Mouse (Mus musculus): ENCODE measurements at regions not wholly inside any gene's neighbourhood (a gene's known extent, or its start where the extent isn't known, plus 50 kb on each side); places are given as distances from the start of the nearest gene placed in this dataset.

DNA sequence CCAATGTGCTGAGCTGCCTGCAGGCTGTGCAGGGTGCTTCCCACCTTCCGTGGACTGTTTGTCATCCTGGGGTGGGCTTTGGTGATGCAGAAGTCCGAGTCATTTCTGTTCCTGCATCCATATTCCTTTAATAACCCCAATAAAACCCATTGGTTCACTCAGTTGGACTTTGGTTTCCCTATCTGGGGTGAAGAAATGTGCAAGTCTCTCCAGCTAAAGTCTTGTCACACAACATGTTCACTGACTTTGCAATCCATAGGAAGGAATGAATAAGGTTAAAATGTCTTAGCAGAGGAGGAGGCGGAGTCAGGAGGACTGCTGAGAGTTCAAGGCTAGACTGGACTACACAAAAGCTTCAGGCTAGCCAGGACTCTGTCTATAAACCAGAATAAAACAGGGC lies 300.5 kb downstream of the 4933412E24Rik start:
- H3K4me2 ChIP-seq = no peak overlapping the region
- no peak overlapping the region for H3K4me3 ChIP-seq (ENCODE audit: low read depth, low read length)
- H3K9me3 ChIP-seq (ENCODE audit: control insufficient read depth, low read length) = no peaks in the 10 kb centered on the region
- no peaks in the 10 kb centered on the region for H3K4me1 ChIP-seq (replicated peaks; ENCODE audit: control insufficient read depth, insufficient read depth, low read length)
- DNase-seq (ENCODE audit: low spot score) (no peak), ATAC-seq (replicated peaks; ENCODE audit: low FRiP score) (no peak)
- H3K27ac ChIP-seq (ENCODE audit: low read depth, low read length) = no peak overlapping the region
- H3K36me3 ChIP-seq (ENCODE audit: control insufficient read depth, insufficient read depth, low read length) = no peaks in the 10 kb centered on the region
- H3K27me3 ChIP-seq (replicated peaks; ENCODE audit: control insufficient read depth, insufficient read depth, low read length) = no peaks in the 10 kb centered on the region
- H3K9ac ChIP-seq (ENCODE audit: low read depth, low read length) = no peak overlapping the region
- WGBS = 70% methylated on average over 3 of the region's 3 CpGs

DNA sequence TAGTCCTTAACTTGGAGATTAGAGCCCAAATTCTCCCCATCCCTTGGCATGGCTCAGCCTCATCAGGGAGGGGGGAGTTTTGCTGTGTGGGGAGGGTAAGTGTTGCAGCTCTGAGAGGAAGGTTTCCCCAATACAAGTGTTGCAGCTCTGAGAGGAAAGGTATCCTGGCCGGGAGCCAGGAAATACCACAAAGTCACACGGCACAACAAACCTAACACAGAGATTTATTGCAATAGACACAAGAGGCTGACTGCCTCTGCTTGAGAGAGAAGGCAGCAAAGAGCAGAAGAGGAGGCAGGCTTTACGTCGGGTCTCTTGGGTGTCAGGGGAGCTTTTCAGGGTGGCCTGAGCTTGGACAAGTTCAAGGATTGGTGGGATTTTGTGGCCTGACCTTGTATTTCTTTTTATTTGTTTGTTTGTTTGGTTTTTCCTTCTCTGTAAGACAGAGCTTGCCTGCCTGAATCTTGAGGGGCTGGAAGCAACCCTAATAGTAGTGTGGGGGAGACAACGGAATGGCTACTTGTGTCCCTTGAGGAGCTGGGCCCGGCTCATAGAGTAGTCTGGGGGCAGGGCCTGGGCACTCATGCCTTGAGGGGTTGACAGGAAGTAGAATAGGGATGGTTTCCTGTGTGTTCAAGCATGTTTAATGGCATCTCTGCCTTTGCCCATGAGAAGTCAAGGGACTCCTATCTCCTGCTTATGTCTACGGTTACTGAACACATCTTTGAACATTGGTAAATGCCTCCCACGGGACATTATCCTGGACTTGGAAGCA lies 302.3 kb downstream of the 4933412E24Rik start:
- H3K4me1 ChIP-seq (replicated peaks; ENCODE audit: control insufficient read depth, insufficient read depth, low read length) = no peaks in the 10 kb centered on the region
- ATAC-seq (replicated peaks; ENCODE audit: low FRiP score) (no peak), DNase-seq (ENCODE audit: low spot score) (no peak)
- no peak overlapping the region for H3K27ac ChIP-seq (ENCODE audit: low read depth, low read length)
- no peaks in the 10 kb centered on the region for H3K27me3 ChIP-seq (replicated peaks; ENCODE audit: control insufficient read depth, insufficient read depth, low read length)
- no peak overlapping the region for H3K4me2 ChIP-seq
- H3K36me3 ChIP-seq (ENCODE audit: control insufficient read depth, insufficient read depth, low read length) = no peaks in the 10 kb centered on the region
- H3K9ac ChIP-seq (ENCODE audit: low read depth, low read length) = no peak overlapping the region
- no peak overlapping the region for H3K4me3 ChIP-seq (ENCODE audit: low read depth, low read length)
- 73% methylated on average over 8 of the region's 8 CpGs for WGBS
- H3K9me3 ChIP-seq (ENCODE audit: control insufficient read depth, low read length) = no peaks in the 10 kb centered on the region

DNA sequence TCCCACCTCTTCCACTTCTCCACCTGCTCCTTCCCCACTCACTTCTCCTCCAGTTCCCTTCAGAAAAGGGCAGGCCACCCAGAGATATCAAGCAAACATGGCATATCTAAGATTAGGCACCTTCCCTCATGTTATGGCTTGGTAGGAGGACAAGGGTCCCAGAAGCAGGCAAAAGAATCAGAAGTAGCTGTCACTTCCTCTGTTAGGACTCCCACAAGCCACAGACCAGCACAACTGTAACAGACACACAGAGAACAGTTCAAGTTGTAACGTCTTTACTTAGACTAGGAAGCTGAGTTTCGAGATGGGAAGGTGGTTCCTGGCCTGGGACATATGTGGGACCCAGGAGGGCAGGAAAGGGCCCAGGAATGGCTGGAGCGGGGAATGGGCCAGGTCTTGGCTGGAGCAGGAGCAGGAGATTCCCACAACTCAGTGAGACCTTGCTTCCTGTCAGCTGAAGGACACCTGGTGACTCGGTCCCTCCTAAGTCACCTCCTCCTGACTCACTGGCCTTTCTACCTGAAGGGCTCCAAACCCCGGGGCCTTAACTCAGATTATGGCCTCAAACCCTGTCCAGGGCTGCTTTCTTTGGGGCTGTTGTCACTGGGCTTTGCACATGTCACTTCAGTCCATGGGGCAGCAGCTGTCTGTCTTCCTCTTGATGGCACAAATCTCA lies 304.2 kb downstream of the 4933412E24Rik start:
- ATAC-seq (replicated peaks; ENCODE audit: low FRiP score) = no peak
- no peaks in the 10 kb centered on the region for H3K36me3 ChIP-seq (ENCODE audit: control insufficient read depth, insufficient read depth, low read length)
- WGBS = 65% methylated on average over 5 of the region's 5 CpGs

GRCm38 (mm10) chr15:59709925-59710324 lies 306.5 kb downstream of the 4933412E24Rik start:
- Histone ChIP-seq H3K27ac (ENCODE audit: low read depth, low read length) (no peak overlapping the region), H3K9ac (ENCODE audit: low read depth, low read length) (no peak overlapping the region), H3K36me3 (ENCODE audit: control insufficient read depth, insufficient read depth, low read length) (no peaks in the 10 kb centered on the region), H3K4me1 (replicated peaks; ENCODE audit: control insufficient read depth, insufficient read depth, low read length) (no peaks in the 10 kb centered on the region), H3K9me3 (ENCODE audit: control insufficient read depth, low read length) (no peaks in the 10 kb centered on the region), H3K27me3 (replicated peaks; ENCODE audit: control insufficient read depth, insufficient read depth, low read length) (no peaks in the 10 kb centered on the region), H3K4me3 (ENCODE audit: low read depth, low read length) (no peak overlapping the region), H3K4me2 (no peak overlapping the region)
- DNase-seq (ENCODE audit: low spot score) (no peak), ATAC-seq (replicated peaks; ENCODE audit: low FRiP score) (no peak)
- 68% methylated on average over 2 of the region's 2 CpGs for WGBS

More for the DNA sequence above, 304.2 kb downstream of the 4933412E24Rik start:
- no peak for DNase-seq (ENCODE audit: low spot score)
- Histone ChIP-seq H3K9ac (ENCODE audit: low read depth, low read length) (no peak overlapping the region), H3K27ac (ENCODE audit: low read depth, low read length) (no peak overlapping the region), H3K4me2 (no peak overlapping the region), H3K4me1 (replicated peaks; ENCODE audit: control insufficient read depth, insufficient read depth, low read length) (no peaks in the 10 kb centered on the region), H3K4me3 (ENCODE audit: low read depth, low read length) (no peak overlapping the region), H3K27me3 (replicated peaks; ENCODE audit: control insufficient read depth, insufficient read depth, low read length) (no peaks in the 10 kb centered on the region), H3K9me3 (ENCODE audit: control insufficient read depth, low read length) (no peaks in the 10 kb centered on the region)

GRCm38 (mm10) chr15:59708402-59708801 lies 308.0 kb downstream of the 4933412E24Rik start:
- no peaks in the 10 kb centered on the region for H3K4me1 ChIP-seq (replicated peaks; ENCODE audit: control insufficient read depth, insufficient read depth, low read length)
- no peak overlapping the region for H3K4me2 ChIP-seq
- H3K9ac ChIP-seq (ENCODE audit: low read depth, low read length) = no peak overlapping the region
- no peaks in the 10 kb centered on the region for H3K36me3 ChIP-seq (ENCODE audit: control insufficient read depth, insufficient read depth, low read length)
- DNase-seq (ENCODE audit: low spot score) = no peak
- H3K9me3 ChIP-seq (ENCODE audit: control insufficient read depth, low read length) = no peaks in the 10 kb centered on the region
- H3K27ac ChIP-seq (ENCODE audit: low read depth, low read length) = no peak overlapping the region
- H3K4me3 ChIP-seq (ENCODE audit: low read depth, low read length) = no peak overlapping the region
- no peak for ATAC-seq (replicated peaks; ENCODE audit: low FRiP score)
- H3K27me3 ChIP-seq (replicated peaks; ENCODE audit: control insufficient read depth, insufficient read depth, low read length) = no peaks in the 10 kb centered on the region

GRCm38 (mm10) chr15:59707081-59707480 lies 309.3 kb downstream of the 4933412E24Rik start:
- Histone ChIP-seq H3K27ac (ENCODE audit: low read depth, low read length) (no peak overlapping the region), H3K4me3 (ENCODE audit: low read depth, low read length) (no peak overlapping the region), H3K27me3 (replicated peaks; ENCODE audit: control insufficient read depth, insufficient read depth, low read length) (no peaks in the 10 kb centered on the region), H3K4me1 (replicated peaks; ENCODE audit: control insufficient read depth, insufficient read depth, low read length) (no peaks in the 10 kb centered on the region), H3K4me2 (no peak overlapping the region), H3K9ac (ENCODE audit: low read depth, low read length) (no peak overlapping the region), H3K36me3 (ENCODE audit: control insufficient read depth, insufficient read depth, low read length) (no peaks in the 10 kb centered on the region), H3K9me3 (ENCODE audit: control insufficient read depth, low read length) (no peaks in the 10 kb centered on the region)
- 78% methylated on average over 8 of the region's 8 CpGs for WGBS
- DNase-seq (ENCODE audit: low spot score) (no peak), ATAC-seq (replicated peaks; ENCODE audit: low FRiP score) (no peak)
